Mouse (Mus musculus) heart, adult 11 months (tissue): Measurements from ENCODE around the gene Igll1.

Experiments used
- DNase-seq: peaks from one replicate; pipeline ENCODE4 v3.0.0; 2022

Gene Igll1

GRCm38 (mm10) chr16:16863978-16864377 is at the start of gene Igll1:
Gene Igll1 (minus strand): TSS chr16:16863985.
- peak; percentile 84 for DNase-seq

GRCm38 (mm10) chr16:16913440-16913839 is 49.7 kb upstream of the Igll1 start:
- no peak for DNase-seq

- peak; percentile 98 for DNase-seq
These were observed 48.1 kb upstream of the Igll1 start for GRCm38 (mm10) chr16:16911641-16912597.

GRCm38 (mm10) chr16:16907799-16908198 is 44.0 kb upstream of the Igll1 start:
- peak; percentile 100 for DNase-seq

- peak; percentile 90 for DNase-seq
These were observed 39.4 kb upstream of the Igll1 start for GRCm38 (mm10) chr16:16903188-16903587.

GRCm38 (mm10) chr16:16902329-16902728 is 38.5 kb upstream of the Igll1 start:
- peak; percentile 87 for DNase-seq

- DNase-seq, result peak; percentile 87
These were observed 33.3 kb upstream of the Igll1 start for GRCm38 (mm10) chr16:16897056-16897584.

- peak; percentile 99 for DNase-seq
These were observed 32.7 kb upstream of the Igll1 start, which contains the start of gene Ppm1f for GRCm38 (mm10) chr16:16896382-16897055. Gene Ppm1f (plus strand): TSS chr16:16896469.

- DNase-seq, result no peak
These were observed 32.2 kb upstream of the Igll1 start for GRCm38 (mm10) chr16:16896015-16896381.

- peak; percentile 91 for DNase-seq
These were observed 28.6 kb upstream of the Igll1 start for GRCm38 (mm10) chr16:16892366-16892765.

- DNase-seq, result no peak
These were observed 24.6 kb upstream of the Igll1 start for GRCm38 (mm10) chr16:16888341-16888740.

GRCm38 (mm10) chr16:16879025-16879424 is 15.2 kb upstream of the Igll1 start:
- DNase-seq, result no peak

GRCm38 (mm10) chr16:16870617-16871331 is 7.0 kb upstream of the Igll1 start, which contains the start of the genes Top3b and Vpreb1:
Gene Top3b (plus strand): TSS chr16:16870736.
Gene Vpreb1 (minus strand): TSS chr16:16870843.
- peak; percentile 99 for DNase-seq

GRCm38 (mm10) chr16:16870241-16870616 is 6.4 kb upstream of the Igll1 start:
- DNase-seq, result no peak

GRCm38 (mm10) chr16:16865696-16866561 is 2.1 kb upstream of the Igll1 start:
- DNase-seq, result peak; percentile 92

- peak; percentile 84 for DNase-seq
These were observed 1.4 kb upstream of the Igll1 start for GRCm38 (mm10) chr16:16865217-16865616.

GRCm38 (mm10) chr16:16862288-16862687 is 1.5 kb downstream of the Igll1 start:
- DNase-seq, result peak; percentile 54

- peak; percentile 70 for DNase-seq
These were observed 6.9 kb downstream of the Igll1 start for GRCm38 (mm10) chr16:16856731-16857476.

GRCm38 (mm10) chr16:16856054-16856453 is 7.7 kb downstream of the Igll1 start:
- DNase-seq, result peak; percentile 27

GRCm38 (mm10) chr16:16855541-16855940 is 8.2 kb downstream of the Igll1 start:
- DNase-seq, result no peak

- peak; percentile 91 for DNase-seq
These were observed 8.9 kb downstream of the Igll1 start for GRCm38 (mm10) chr16:16854836-16855235.
